ENCODE assay signal across 16 mouse cellular contexts in genomic region chr19:37497161-37497560, GRCm38 (mm10). TPM values are rescaled to one million over a fixed set of nuclear protein-coding genes. Genes with fewer than 3 reads are reported as not detected.
DNase-seq lines count a peak whose midpoint lies in the region; ATAC-seq lines count a peak whose summit lies in the region.
"Had no signal": no experiment of that assay in that cellular context is flagged by ENCODE, and none has a peak within 500 bp of the region (broad histone marks: within the 10 kb centered on the region; RNA-seq: fewer than 3 reads in every experiment).

No protein-coding gene starts in this region.

- intact Hi-C loops in left cerebral cortex, postnatal 4 days (cut with DNase I): no loop called here

- peak; percentile 93 for ATAC-seq in frontal cortex, adult (ENCODE audit: low TSS enrichment)
- ATAC-seq: CD4-positive, CD25-positive, alpha-beta regulatory T cell, adult 4 months; forebrain, embryonic 15.5 days had no signal

- DNase-seq in frontal cortex, postnatal 10 days (ENCODE audit: low spot score in 2 of 2): no peak
- peak; percentile 60 to 69 for DNase-seq in left cerebral cortex, adult 18-20 months (ENCODE audit: low spot score in 2 of 2)
- DNase-seq in left cerebral cortex, postnatal 4 days: no peak
- DNase-seq in right cerebral cortex, adult 2 months (ENCODE audit: low spot score in 2 of 2): peak; percentile 20 to 27
- no peak for DNase-seq in right cerebral cortex, postnatal 14 days
- no peak for DNase-seq in lung, postnatal 25 days (ENCODE audit: low spot score)
- DNase-seq: adrenal gland, postnatal 10 days; cerebellum, adult 11-12 months; cerebellum, adult 9-10 months; cerebellum, postnatal 25 days; gastrocnemius, postnatal 36 days; heart, adult 18-20 months; heart, postnatal 14 days had no signal

RNA-seq across cellular contexts. Expression of gene Exoc6, which starts 53.1 kb away (rescaled TPM):
- 10 to 100 TPM; 40.6 to 41.3 TPM for total RNA-seq in left cerebral cortex, adult 18-20 months (2021)
- total RNA-seq in left cerebral cortex, postnatal 4 days (2021): 10 to 100 TPM; 54.5 to 55.5 TPM

Comparison
In these comparisons a context has a peak if more than half of its experiments do, and no peak if none do; other contexts are left out.
1. DNase-seq: peak in left cerebral cortex, adult 18-20 months (2 of 2) and right cerebral cortex, adult 2 months (2 of 2); none in frontal cortex, postnatal 10 days (0 of 2), left cerebral cortex, postnatal 4 days (single experiment), right cerebral cortex, postnatal 14 days (single experiment) and lung, postnatal 25 days (single experiment).